Mouse (Mus musculus) testis, adult 2 months (tissue): ENCODE measurements around the gene Scarb2.

Experiments used
- CTCF ChIP-seq: fragments of 200-500 bp; IDR thresholded peaks from 2 replicates; pipeline ENCODE4 v1.5.1; 2012; ENCODE audit warnings: low read depth, mild to moderate bottlenecking, inconsistent platforms, low read length, moderate library complexity; ENCODE audit not compliant: control insufficient read depth, insufficient read depth, insufficient replicate concordance
- POLR2A ChIP-seq: fragments of 200-500 bp; IDR thresholded peaks from 2 replicates; pipeline ENCODE4 v1.6.1; 2012; ENCODE audit warnings: low read depth, mild to moderate bottlenecking, inconsistent platforms, low read length, moderate library complexity; ENCODE audit not compliant: control insufficient read depth

GRCm38 (mm10) chr5:92503356-92503847 is 3.2 kb downstream of the Scarb2 start:
- TF ChIP-seq CTCF (no peak), POLR2A (no peak)
